Mouse (Mus musculus) bone marrow, adult 2 months (tissue): ENCODE results near the gene Hoxd13. TPM values are rescaled to one million over a fixed set of nuclear protein-coding genes. Genes with fewer than 3 reads are reported as not detected.

Experiments
- H3K27ac ChIP-seq: fragments of 200-500 bp; 2 replicates; pipeline ENCODE4 v1.5.1; 2012; ENCODE audit warnings: low read depth, mild to moderate bottlenecking, control low read depth, inconsistent platforms, low read length; ENCODE audit not compliant: control insufficient read depth, poor library complexity, insufficient read depth
- H3K4me1 ChIP-seq: fragments of 200-500 bp; 2 replicates; pipeline ENCODE4 v1.6.1; 2011; ENCODE audit warnings: low read length; ENCODE audit not compliant: control insufficient read depth, insufficient read depth
- H3K4me3 ChIP-seq: fragments of 200-500 bp; replicated peaks from 2 replicates; pipeline ENCODE3; 2011; ENCODE audit warnings: mild to moderate bottlenecking, low read depth, low read length, control low read depth; ENCODE audit not compliant: control insufficient read depth
- CTCF ChIP-seq: fragments of 200-500 bp; IDR thresholded peaks from 2 replicates; pipeline ENCODE4 v1.5.1; 2011; ENCODE audit warnings: low read length, control low read depth; ENCODE audit not compliant: control insufficient read depth, insufficient read depth
- POLR2A ChIP-seq: fragments of 200-500 bp; IDR thresholded peaks from 2 replicates; pipeline ENCODE4 v1.6.1; 2011; ENCODE audit warnings: low read depth, mild to moderate bottlenecking, control low read depth, low read length, borderline replicate concordance; ENCODE audit not compliant: control insufficient read depth
- WGBS: fragments of 180-500 bp; shearing (Covaris S2); methylation state at CpG from one replicate; pipeline ENCODE4 v1.1.7; 2018; 5-methylcytosine and 5-hydroxymethylcytosine counted together
- polyA plus RNA-seq: library from polyadenylated mRNA; stranded (reverse); fragments of >200 nt; gene quantifications from 2 replicates; pipeline ENCODE4 v1.2.4, GENCODE M21; 2011; ENCODE audit warnings: low replicate concordance; ENCODE audit not compliant: missing spikeins, insufficient read depth, insufficient read length

The Hoxd13 gene
- 1.2 TPM in 1 of 2 replicates, not detected in the other for polyA plus RNA-seq

GRCm38 (mm10) chr2:74667842-74668357 is at the start of gene Hoxd13:
Hoxd13 (plus strand) TSS chr2:74668310.
- TF ChIP-seq CTCF (no peak), POLR2A (no peak)
- Histone ChIP-seq H3K4me1 (no peaks in the 10 kb centered on the region), H3K4me3 (no peak within 1 kb of the TSS), H3K27ac (no peak within 1 kb of the TSS)
- 1% methylated on average over 31 of the region's 51 CpGs for WGBS

DNA sequence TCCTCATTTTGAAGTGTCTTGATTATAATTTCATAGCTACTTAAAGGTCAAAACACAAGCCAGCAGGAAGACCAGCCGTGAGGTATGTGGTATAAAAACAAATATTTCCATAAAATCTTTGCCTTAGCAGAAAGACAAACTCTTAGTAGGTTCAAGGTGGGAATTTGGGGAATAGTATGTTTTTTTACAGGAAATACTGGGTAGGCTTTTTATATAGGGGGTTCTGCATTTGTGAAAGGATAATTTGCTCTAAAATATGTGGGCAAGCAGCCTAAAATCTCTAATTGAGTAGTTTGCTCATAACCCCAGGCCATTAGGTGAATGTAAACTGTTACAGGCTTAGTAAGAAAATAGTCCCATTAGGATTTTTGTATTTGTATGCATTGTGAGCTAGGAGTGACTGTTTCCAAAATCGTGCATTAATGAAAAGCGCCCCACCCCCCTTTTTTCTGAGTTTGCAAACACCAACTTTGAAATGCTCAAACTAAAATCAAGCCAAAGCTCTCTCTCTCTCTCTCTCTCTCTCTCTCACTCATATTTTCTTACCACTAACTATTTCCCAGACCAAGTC is 48.3 kb upstream of the Hoxd13 start:
- H3K27ac ChIP-seq, result no peak overlapping the region
- TF ChIP-seq POLR2A (no peak), CTCF (no peak)
- no peaks in the 10 kb centered on the region for H3K4me1 ChIP-seq
- no peak overlapping the region for H3K4me3 ChIP-seq
- whole genome bisulfite sequencing, result 85% methylated on average over 3 of the region's 3 CpGs

DNA sequence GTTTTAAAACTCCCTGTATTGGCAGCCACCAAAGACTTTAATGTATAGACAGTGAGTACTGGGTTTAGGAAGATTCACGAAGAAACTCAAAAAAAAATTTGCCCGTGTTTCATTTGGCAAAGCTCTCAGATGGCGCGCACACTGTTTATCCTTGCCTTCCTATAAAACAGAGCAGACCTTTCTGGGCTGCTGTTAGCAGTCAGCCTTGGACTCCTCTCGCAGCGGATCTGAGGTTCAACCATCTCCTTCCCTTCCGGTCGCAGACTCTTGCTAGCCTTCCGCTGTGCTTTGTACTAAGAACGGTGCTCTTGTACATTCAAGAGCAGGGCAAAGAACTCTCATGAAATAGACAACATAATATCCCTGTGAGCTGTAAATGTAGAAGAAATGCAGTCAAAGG is 47.7 kb upstream of the Hoxd13 start:
- H3K4me1 ChIP-seq, result no peaks in the 10 kb centered on the region
- no peak overlapping the region for H3K27ac ChIP-seq
- TF ChIP-seq POLR2A (no peak), CTCF (no peak)
- WGBS, result 86% methylated on average over 10 of the region's 10 CpGs
- no peak overlapping the region for H3K4me3 ChIP-seq

DNA sequence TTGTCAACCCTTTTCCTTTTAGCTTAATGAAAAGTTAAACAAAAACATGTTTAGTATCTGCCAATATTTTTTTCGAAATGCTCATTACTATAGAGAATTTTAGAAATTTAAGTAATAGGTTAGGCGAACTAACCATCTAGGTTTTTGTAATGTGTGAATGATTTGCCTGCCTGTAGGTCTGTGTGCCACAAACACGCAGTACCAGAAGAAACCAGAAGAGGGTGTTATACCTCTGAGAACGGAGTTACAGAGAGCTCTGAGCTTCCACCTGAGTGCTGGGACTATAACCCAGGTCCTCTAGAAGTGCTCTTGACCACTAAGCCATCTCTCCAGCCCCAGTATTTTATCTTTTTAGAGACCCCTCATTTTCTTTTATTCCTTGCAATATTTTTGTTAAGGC is 32.7 kb upstream of the Hoxd13 start:
- TF ChIP-seq CTCF (no peak), POLR2A (no peak)
- H3K4me1 ChIP-seq, result no peaks in the 10 kb centered on the region; the same call in 1 of the 2 replicates
- no peak overlapping the region for H3K27ac ChIP-seq
- H3K4me3 ChIP-seq, result no peak overlapping the region
- 70% methylated on average over 4 of the region's 4 CpGs for WGBS

DNA sequence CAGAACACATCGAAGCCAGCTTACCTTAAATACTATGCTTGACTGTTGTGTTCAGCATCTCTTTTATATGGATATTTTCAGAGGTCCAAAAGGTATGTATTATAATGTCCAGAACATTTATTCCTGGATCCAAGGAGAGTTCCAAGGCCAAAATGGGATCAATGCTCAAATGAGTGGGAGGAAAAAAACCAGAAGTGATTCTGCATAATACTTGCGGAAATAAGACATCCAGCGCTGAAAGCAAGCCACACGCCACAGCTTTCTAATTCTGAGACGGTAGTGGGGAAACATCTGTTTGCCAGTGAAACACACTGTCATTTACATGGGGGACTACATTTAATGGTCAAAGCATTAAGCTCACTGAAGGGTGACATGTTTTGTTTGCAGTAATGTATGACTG is 25.7 kb upstream of the Hoxd13 start:
- no peak overlapping the region for H3K4me3 ChIP-seq
- H3K27ac ChIP-seq, result no peak overlapping the region
- no peaks in the 10 kb centered on the region for H3K4me1 ChIP-seq
- TF ChIP-seq POLR2A, result no peak
- TF ChIP-seq CTCF, result no peak
- WGBS, result 12% methylated on average over 5 of the region's 5 CpGs

DNA sequence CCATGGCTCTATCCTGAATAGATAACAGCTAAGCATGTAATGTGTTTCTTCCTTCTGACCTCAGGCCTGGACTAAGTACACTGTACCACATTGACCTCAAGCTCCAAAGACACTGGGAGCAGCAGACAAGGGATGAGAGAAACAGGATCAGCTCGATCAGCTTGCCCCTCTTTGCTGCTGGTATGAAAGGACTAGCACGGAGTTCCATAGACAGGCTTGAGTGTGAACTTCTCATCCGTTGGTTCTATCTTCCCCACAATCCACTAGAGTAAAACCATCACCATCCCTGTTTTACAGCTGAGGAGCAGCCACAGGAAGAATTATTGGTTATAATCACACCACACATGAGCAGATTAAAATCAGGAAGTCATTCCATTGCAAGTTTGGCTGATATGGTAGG is 22.5 kb upstream of the Hoxd13 start:
- Histone ChIP-seq H3K4me1 (no peaks in the 10 kb centered on the region), H3K4me3 (no peak overlapping the region), H3K27ac (no peak overlapping the region)
- TF ChIP-seq CTCF (no peak), POLR2A (no peak)
- 73% methylated on average over 3 of the region's 3 CpGs for WGBS

DNA sequence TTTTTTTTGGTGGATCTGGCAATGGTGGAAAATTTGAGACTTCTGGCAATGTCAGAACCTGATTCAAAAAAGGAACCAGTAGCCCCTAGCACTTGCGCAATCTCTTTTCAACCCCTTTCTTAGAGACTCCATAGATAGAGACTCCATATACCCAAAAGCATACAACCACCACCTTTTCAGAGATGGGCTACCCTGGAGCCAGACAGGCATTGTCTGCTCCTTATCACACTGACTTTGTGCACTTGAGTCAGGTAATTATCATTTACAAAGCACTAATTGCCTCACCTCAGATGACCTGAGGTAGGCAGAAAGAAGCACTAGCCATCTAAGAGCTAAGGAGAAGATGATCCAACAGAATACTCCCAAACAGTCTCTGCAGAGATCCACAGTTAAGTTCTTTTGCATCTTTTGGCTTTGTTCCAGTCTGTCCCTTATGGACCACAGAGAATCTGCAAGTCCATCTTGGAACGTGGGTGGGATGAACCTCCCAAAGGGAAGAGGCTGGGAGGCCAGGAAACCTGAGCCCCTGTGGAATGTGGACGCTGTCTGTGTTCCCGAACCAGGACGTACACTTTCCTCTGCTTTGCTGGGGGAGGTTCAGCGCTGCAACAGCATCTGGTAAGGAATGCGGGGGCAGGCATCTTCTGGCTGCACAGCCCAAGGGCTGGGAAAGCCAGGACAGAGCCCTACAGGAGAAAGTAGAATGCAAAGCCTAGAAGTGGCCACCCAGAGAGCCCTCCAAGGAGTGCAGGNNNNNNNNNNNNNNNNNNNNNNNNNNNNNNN is 20.8 kb upstream of the Hoxd13 start:
- no peak overlapping the region for H3K27ac ChIP-seq
- no peak overlapping the region for H3K4me3 ChIP-seq
- 22% methylated on average over 7 of the region's 7 CpGs for WGBS
- H3K4me1 ChIP-seq, result no peaks in the 10 kb centered on the region
- TF ChIP-seq CTCF (no peak), POLR2A (no peak)

GRCm38 (mm10) chr2:74652996-74653340 is 15.1 kb upstream of the Hoxd13 start:
- Histone ChIP-seq H3K4me1 (no peaks in the 10 kb centered on the region; the same call in 1 of the 2 replicates), H3K27ac (no peak overlapping the region), H3K4me3 (no peak overlapping the region)
- WGBS, result 34% methylated on average over 2 of the region's 2 CpGs
- TF ChIP-seq CTCF, result no peak
- TF ChIP-seq POLR2A, result no peak
